Mouse (Mus musculus): ENCODE results near the gene Sapcd1. TPM values are rescaled to one million over a fixed set of nuclear protein-coding genes. Genes with fewer than 3 reads are reported as not detected.

The Sapcd1 gene
- polyA plus RNA-seq, 1 experiment from 2014 or later = 7.1 TPM

Other genes starting within 250 kb of the Sapcd1 start
- 38.4 and 41.9 TPM in 2 replicates for gene Cyp21a1, start 223.5 kb downstream of the Sapcd1 start, polyA plus RNA-seq (2015; fragmentation: Nextera tagmentation; extraction: Ambion mirVana)
- 31.7 and 34.7 TPM in 2 replicates for gene Stk19, start 191.1 kb downstream of the Sapcd1 start, polyA plus RNA-seq (2015; fragmentation: Nextera tagmentation; extraction: Ambion mirVana)
- 71.0 and 77.9 TPM in 2 replicates for gene Dxo, start 191.0 kb downstream of the Sapcd1 start, polyA plus RNA-seq (2015; fragmentation: Nextera tagmentation; extraction: Ambion mirVana)
- gene Skiv2l, start 177.8 kb downstream of the Sapcd1 start, polyA plus RNA-seq (2015; fragmentation: Nextera tagmentation; extraction: Ambion mirVana) = 59.3 and 62.0 TPM in 2 replicates
- 117 and 121 TPM in 2 replicates for gene Nelfe, start 177.6 kb downstream of the Sapcd1 start, polyA plus RNA-seq (2015; fragmentation: Nextera tagmentation; extraction: Ambion mirVana)
- 15.1 and 17.3 TPM in 2 replicates for gene Cfb, start 165.5 kb downstream of the Sapcd1 start, polyA plus RNA-seq (2015; fragmentation: Nextera tagmentation; extraction: Ambion mirVana)
- gene Zbtb12, start 148.5 kb downstream of the Sapcd1 start, polyA plus RNA-seq (2015; fragmentation: Nextera tagmentation; extraction: Ambion mirVana) = 3.5 and 4.3 TPM in 2 replicates
- gene Gm20547, start 146.0 kb downstream of the Sapcd1 start, polyA plus RNA-seq (2015; fragmentation: Nextera tagmentation; extraction: Ambion mirVana) = not detected in 2 replicates
- 4.6 and 5.7 TPM in 2 replicates for gene C2, start 129.8 kb downstream of the Sapcd1 start, polyA plus RNA-seq (2015; fragmentation: Nextera tagmentation; extraction: Ambion mirVana)
- gene Ehmt2, start 129.5 kb downstream of the Sapcd1 start, polyA plus RNA-seq (2015; fragmentation: Nextera tagmentation; extraction: Ambion mirVana) = 89.9 and 92.8 TPM in 2 replicates
- gene Slc44a4, start 113.5 kb downstream of the Sapcd1 start, polyA plus RNA-seq (2015; fragmentation: Nextera tagmentation; extraction: Ambion mirVana) = 17.9 and 18.9 TPM in 2 replicates
- 50.0 and 54.1 TPM in 2 replicates for gene Neu1, start 96.8 kb downstream of the Sapcd1 start, polyA plus RNA-seq (2015; fragmentation: Nextera tagmentation; extraction: Ambion mirVana)
- gene Hspa1b, start 68.8 kb downstream of the Sapcd1 start, polyA plus RNA-seq (2015; fragmentation: Nextera tagmentation; extraction: Ambion mirVana) = 0.76 and 0.80 TPM in 2 replicates
- gene Gm20481, start 58.1 kb downstream of the Sapcd1 start, polyA plus RNA-seq (2015; fragmentation: Nextera tagmentation; extraction: Ambion mirVana) = not detected in 2 replicates
- 11.2 and 13.4 TPM in 2 replicates for gene Hspa1a, start 55.9 kb downstream of the Sapcd1 start, polyA plus RNA-seq (2015; fragmentation: Nextera tagmentation; extraction: Ambion mirVana)
- 1.0 and 1.3 TPM in 2 replicates for gene Hspa1l, start 55.3 kb downstream of the Sapcd1 start, polyA plus RNA-seq (2015; fragmentation: Nextera tagmentation; extraction: Ambion mirVana)
- gene Lsm2, start 46.2 kb downstream of the Sapcd1 start, polyA plus RNA-seq (2015; fragmentation: Nextera tagmentation; extraction: Ambion mirVana) = 206 and 230 TPM in 2 replicates
- gene Vars, start 27.0 kb downstream of the Sapcd1 start, polyA plus RNA-seq (2015; fragmentation: Nextera tagmentation; extraction: Ambion mirVana) = 132 and 137 TPM in 2 replicates
- 0.21 and 0.31 TPM in 2 replicates for gene Vwa7, start 11.4 kb downstream of the Sapcd1 start, polyA plus RNA-seq (2015; fragmentation: Nextera tagmentation; extraction: Ambion mirVana)
- gene Msh5, start 18.7 kb upstream of the Sapcd1 start, polyA plus RNA-seq (2015; fragmentation: Nextera tagmentation; extraction: Ambion mirVana) = 4.5 and 6.9 TPM in 2 replicates
- gene Clic1, start 21.9 kb upstream of the Sapcd1 start, polyA plus RNA-seq (2015; fragmentation: Nextera tagmentation; extraction: Ambion mirVana) = 341 and 345 TPM in 2 replicates
- 375 and 376 TPM in 2 replicates for gene Ddah2, start 31.0 kb upstream of the Sapcd1 start, polyA plus RNA-seq (2015; fragmentation: Nextera tagmentation; extraction: Ambion mirVana)
- gene Ly6g6c, start 37.4 kb upstream of the Sapcd1 start, polyA plus RNA-seq (2015; fragmentation: Nextera tagmentation; extraction: Ambion mirVana) = not detected in 2 replicates
- gene Mpig6b, start 38.2 kb upstream of the Sapcd1 start, polyA plus RNA-seq (2015; fragmentation: Nextera tagmentation; extraction: Ambion mirVana) = 0.49 and 0.52 TPM in 2 replicates
- gene Ly6g6e, start 48.9 kb upstream of the Sapcd1 start, polyA plus RNA-seq (2015; fragmentation: Nextera tagmentation; extraction: Ambion mirVana) = 1.1 and 2.0 TPM in 2 replicates
- 4.4 and 4.6 TPM in 2 replicates for gene Ly6g6d, start 50.0 kb upstream of the Sapcd1 start, polyA plus RNA-seq (2015; fragmentation: Nextera tagmentation; extraction: Ambion mirVana)
- 0.26 TPM in 1 of 2 replicates, not detected in the other for gene Ly6g6f, start 57.6 kb upstream of the Sapcd1 start, polyA plus RNA-seq (2015; fragmentation: Nextera tagmentation; extraction: Ambion mirVana)
- gene Abhd16a, start 61.2 kb upstream of the Sapcd1 start, polyA plus RNA-seq (2015; fragmentation: Nextera tagmentation; extraction: Ambion mirVana) = 115 and 118 TPM in 2 replicates
- not detected in 2 replicates for gene Ly6g5c, start 80.3 kb upstream of the Sapcd1 start, polyA plus RNA-seq (2015; fragmentation: Nextera tagmentation; extraction: Ambion mirVana)
- 0.89 and 1.5 TPM in 2 replicates for gene Ly6g5b, start 87.4 kb upstream of the Sapcd1 start, polyA plus RNA-seq (2015; fragmentation: Nextera tagmentation; extraction: Ambion mirVana)
- 22.3 and 23.7 TPM in 2 replicates for gene Gpank1, start 93.4 kb upstream of the Sapcd1 start, polyA plus RNA-seq (2015; fragmentation: Nextera tagmentation; extraction: Ambion mirVana)
- 293 and 308 TPM in 2 replicates for gene Csnk2b, start 94.0 kb upstream of the Sapcd1 start, polyA plus RNA-seq (2015; fragmentation: Nextera tagmentation; extraction: Ambion mirVana)
- gene D17H6S53E, start 98.4 kb upstream of the Sapcd1 start, polyA plus RNA-seq (2015; fragmentation: Nextera tagmentation; extraction: Ambion mirVana) = 8.5 and 12.0 TPM in 2 replicates
- 22.2 and 27.5 TPM in 2 replicates for gene Apom, start 104.0 kb upstream of the Sapcd1 start, polyA plus RNA-seq (2015; fragmentation: Nextera tagmentation; extraction: Ambion mirVana)
- 56.4 TPM in 2 replicates for gene Bag6, start 107.2 kb upstream of the Sapcd1 start, polyA plus RNA-seq (2015; fragmentation: Nextera tagmentation; extraction: Ambion mirVana)
- 166 and 215 TPM in 2 replicates for gene Prrc2a, start 136.9 kb upstream of the Sapcd1 start, polyA plus RNA-seq (2015; fragmentation: Nextera tagmentation; extraction: Ambion mirVana)
- gene Aif1, start 148.1 kb upstream of the Sapcd1 start, polyA plus RNA-seq (2015; fragmentation: Nextera tagmentation; extraction: Ambion mirVana) = 8.3 and 9.2 TPM in 2 replicates
- gene Lst1, start 160.4 kb upstream of the Sapcd1 start, polyA plus RNA-seq (2015; fragmentation: Nextera tagmentation; extraction: Ambion mirVana) = 10.7 and 12.8 TPM in 2 replicates
- 0.66 and 1.2 TPM in 2 replicates for gene Ltb, start 166.4 kb upstream of the Sapcd1 start, polyA plus RNA-seq (2015; fragmentation: Nextera tagmentation; extraction: Ambion mirVana)
- 0.15 and 0.28 TPM in 2 replicates for gene Tnf, start 174.0 kb upstream of the Sapcd1 start, polyA plus RNA-seq (2015; fragmentation: Nextera tagmentation; extraction: Ambion mirVana)
- gene Lta, start 177.3 kb upstream of the Sapcd1 start, polyA plus RNA-seq (2015; fragmentation: Nextera tagmentation; extraction: Ambion mirVana) = 0.13 TPM in 1 of 2 replicates, not detected in the other
- 0.56 and 0.62 TPM in 2 replicates for gene Gm16181, start 192.8 kb upstream of the Sapcd1 start, polyA plus RNA-seq (2015; fragmentation: Nextera tagmentation; extraction: Ambion mirVana)
- 5.8 and 8.5 TPM in 2 replicates for gene Atp6v1g2, start 205.6 kb upstream of the Sapcd1 start, polyA plus RNA-seq (2015; fragmentation: Nextera tagmentation; extraction: Ambion mirVana)
- gene Nfkbil1, start 207.8 kb upstream of the Sapcd1 start, polyA plus RNA-seq (2015; fragmentation: Nextera tagmentation; extraction: Ambion mirVana) = 11.6 TPM in 2 replicates
- gene Ddx39b, start 213.7 kb upstream of the Sapcd1 start, polyA plus RNA-seq (2015; fragmentation: Nextera tagmentation; extraction: Ambion mirVana) = 553 and 556 TPM in 2 replicates
- gene H2-D1, start 234.7 kb upstream of the Sapcd1 start, polyA plus RNA-seq (2015; fragmentation: Nextera tagmentation; extraction: Ambion mirVana) = 73.6 and 87.2 TPM in 2 replicates

All from kidney, embryonic 16.5 days (tissue).